Mouse (Mus musculus) megakaryocyte-erythroid progenitor cell, adult 5-6 weeks (primary cell): ENCODE results near the gene Bcl2l13. TPM values are rescaled to one million over a fixed set of nuclear protein-coding genes. Genes with fewer than 3 reads are reported as not detected.
"Not testable (repeated sequence)": the region's sequence is repeated elsewhere in the genome, so short reads cannot be mapped to it uniquely, and the experiment has no call there.

ENCODE experiments used
- ATAC-seq: replicated peaks from 2 replicates; pipeline ENCODE4 v1.8.0; 2016; ENCODE audit warnings: mild to moderate bottlenecking, inconsistent platforms; ENCODE audit not compliant: severe bottlenecking, poor library complexity, low FRiP score, low TSS enrichment
- total RNA-seq, 2 experiments: library from RNA; stranded (forward) in 1 of 2; stranded (reverse) in 1 of 2; fragments of 200-1000, 215-1000 nt in 1 of 2; fragments of >200 nt in 1 of 2; fragmentation: Nextera tagmentation in 1 of 2; gene quantifications; 2 replicates each; pipeline ENCODE4 v1.2.3; 2014 to 2017

Bcl2l13 gene
- total RNA-seq, 2 experiments from 2014 or later: 41.4 to 42.0 TPM

GRCm38 (mm10) chr6:120822937-120823614 is 12.9 kb upstream of the Bcl2l13 start:
- 0 out of 2 replicates have a peak, but pooled peaks have one; percentile 31 for ATAC-seq

GRCm38 (mm10) chr6:120830056-120830455 is 6.0 kb upstream of the Bcl2l13 start:
- ATAC-seq: peak; percentile 66

DNA sequence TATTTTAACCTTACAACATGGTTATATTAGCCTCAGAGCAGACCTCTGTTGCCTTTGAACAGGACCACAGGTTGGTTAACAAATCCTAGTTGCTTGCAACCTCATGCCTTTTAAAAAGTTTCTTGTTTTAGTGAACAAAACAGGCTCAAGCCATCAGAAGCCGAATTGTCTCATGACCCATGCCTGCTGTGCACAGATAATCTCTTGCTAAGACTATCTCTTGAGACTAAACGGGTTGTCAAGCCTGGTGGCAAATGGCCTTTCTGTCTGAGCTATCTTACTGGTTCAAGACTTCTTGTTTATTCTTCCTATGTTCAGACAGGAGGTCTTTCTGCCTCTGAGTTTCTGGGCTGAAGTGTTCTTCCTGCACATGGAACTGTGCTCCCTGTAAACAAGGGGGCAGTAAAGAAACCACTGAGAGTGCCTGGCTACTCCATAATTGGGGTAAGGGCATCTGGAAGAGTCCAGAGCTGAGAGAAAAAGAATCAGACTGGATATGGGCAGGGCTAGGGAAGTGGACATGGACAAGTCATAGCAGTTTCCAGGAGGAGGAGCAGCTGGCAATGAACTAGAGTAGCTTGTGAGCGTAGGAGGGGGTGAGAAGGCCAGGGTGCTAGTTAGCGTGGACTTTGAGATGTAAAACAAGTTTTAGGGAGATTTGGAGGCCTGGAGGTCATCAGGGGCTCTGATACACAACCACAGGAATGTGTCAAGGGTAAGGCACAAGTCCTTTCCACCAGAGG is 5.0 kb upstream of the Bcl2l13 start:
- ATAC-seq: peak; percentile 54

- ATAC-seq: peak; percentile 22
Measured at GRCm38 (mm10) chr6:120832097-120832496, 3.9 kb upstream of the Bcl2l13 start.

- peak; percentile 5; the same call in 1 of the 2 replicates for ATAC-seq
Measured at GRCm38 (mm10) chr6:120834766-120835321, 1.2 kb upstream of the Bcl2l13 start.

GRCm38 (mm10) chr6:120836389-120837151 is 558 bp downstream of the Bcl2l13 start:
- ATAC-seq: peak; percentile 3

- ATAC-seq: no peak
Measured at GRCm38 (mm10) chr6:120837152-120837530, 1.1 kb downstream of the Bcl2l13 start.

DNA sequence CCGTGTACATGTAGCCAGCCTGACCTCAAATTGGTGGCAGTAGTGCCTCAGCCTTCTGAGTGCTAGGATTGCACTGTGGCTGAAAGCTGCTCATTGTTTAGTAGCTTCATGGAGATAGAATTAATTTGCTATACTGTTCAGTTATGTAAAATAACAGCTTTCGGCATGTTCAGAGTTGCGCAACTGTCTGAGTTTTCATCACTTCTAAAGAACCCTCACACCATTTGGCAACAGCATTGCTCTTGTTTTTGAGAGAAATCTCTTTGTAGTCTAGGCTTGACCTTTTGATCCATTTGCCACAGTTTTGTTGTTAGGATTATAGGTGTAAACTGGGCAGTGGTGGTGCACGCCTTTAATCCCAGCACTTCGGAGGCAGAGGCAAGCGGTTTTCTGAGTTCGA is 4.2 kb downstream of the Bcl2l13 start:
- ATAC-seq: no peak

DNA sequence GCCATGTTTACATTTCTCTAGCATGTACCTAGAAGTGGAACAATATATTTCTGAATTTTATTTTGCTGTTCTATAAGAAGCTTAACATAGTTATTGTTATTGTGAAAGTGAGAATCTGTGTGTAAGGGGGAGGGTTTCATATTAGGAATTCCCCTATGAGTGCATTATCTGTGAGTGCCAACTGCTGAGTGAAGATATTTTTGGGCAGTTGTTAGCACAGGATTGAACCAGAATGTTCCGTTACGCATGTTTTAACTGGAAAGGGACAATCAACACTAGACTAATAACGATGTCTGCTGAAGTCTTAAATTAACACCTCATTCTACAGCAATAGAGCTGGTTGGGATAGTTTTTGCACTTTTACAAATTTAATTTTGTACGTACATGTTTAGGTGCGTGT is 5.7 kb downstream of the Bcl2l13 start:
- ATAC-seq: peak; percentile 81

- not testable (repeated sequence) for ATAC-seq
Measured at GRCm38 (mm10) chr6:120850720-120851119, 14.7 kb downstream of the Bcl2l13 start.

- peak; percentile 99 for ATAC-seq
Measured at GRCm38 (mm10) chr6:120854413-120854812, 18.4 kb downstream of the Bcl2l13 start.

DNA sequence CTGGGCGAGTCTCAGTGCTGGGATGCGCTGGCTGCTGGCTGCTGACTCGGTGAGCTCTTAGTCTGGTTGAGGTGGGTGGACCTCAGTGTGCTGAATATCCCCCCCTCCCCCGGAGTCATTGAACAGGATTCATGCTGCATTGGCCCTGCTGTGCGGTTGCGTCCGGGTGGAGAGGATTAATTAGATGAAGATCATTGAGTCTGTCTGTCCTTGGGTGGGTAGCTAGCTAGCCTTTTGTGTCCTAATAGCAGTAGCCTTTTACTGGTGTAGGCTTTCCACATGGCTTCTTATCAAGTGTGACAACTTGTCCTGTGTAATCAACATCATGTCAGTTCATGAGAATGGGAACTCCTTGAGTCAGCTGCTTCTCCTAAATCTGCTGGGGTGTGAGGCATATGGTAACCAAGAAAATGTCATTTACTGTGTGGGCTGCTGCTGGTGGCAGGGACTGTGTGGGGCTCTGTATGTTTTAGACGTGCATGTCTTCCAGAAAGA is 22.3 kb downstream of the Bcl2l13 start:
- no peak for ATAC-seq

- no peak for ATAC-seq
Measured at GRCm38 (mm10) chr6:120860079-120860478, 24.1 kb downstream of the Bcl2l13 start.

DNA sequence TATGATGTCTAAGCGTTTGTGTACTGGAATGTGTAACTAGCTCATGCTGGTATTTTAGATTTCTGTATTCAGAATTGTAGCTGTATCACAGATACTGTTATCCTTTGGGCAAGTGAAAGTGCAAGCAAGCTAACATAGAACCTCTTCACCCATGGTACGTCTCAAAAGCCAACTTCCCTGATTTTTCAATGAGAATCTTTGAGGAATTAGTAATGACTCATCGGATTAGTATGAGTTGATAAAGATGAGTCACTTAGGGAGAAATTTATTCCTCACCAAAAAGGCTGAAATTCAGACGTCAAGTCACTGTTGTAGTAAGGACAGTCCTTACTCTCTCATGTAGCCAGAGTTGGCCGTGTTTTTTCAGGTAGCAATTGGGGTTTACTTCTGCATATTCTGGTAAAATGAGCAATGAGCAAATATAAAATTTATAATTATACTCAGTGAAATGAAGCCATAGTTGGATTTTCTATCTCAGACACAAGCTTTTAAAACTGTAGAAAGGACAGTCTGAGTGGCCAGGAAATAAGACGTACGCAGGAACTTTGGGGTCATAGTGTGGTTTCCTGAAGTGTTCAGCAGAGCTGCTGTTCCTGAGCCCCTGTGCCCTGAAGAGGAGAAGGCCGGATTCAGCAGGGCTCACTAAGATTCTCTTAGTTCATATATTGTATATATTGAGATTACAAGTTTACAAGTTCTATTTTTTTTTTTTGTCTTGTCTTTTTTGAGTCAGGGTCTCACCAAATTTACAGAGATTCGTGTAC is 30.2 kb downstream of the Bcl2l13 start:
- no peak for ATAC-seq

- no peak for ATAC-seq
Measured at GRCm38 (mm10) chr6:120868824-120869223, 32.8 kb downstream of the Bcl2l13 start.

- ATAC-seq: no peak
Measured at GRCm38 (mm10) chr6:120871286-120871685, 35.3 kb downstream of the Bcl2l13 start.

DNA sequence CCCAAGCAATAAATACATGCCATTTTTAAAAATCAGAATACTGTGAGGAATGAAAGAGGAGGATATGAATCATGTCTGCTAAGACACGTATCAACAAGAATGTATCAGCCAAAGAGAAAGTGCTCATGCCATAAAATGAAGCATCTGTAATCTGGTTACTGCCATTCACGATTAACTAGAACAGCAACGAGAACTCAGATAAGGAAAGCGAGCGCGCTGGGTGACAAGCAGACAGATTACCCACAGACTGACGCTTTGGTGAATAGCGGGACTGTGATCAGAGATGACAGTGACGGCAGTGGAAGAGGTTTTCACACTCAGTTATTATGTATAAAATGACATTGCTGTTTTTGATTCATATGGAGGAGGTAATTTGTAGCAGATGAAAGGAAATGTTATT is 37.9 kb downstream of the Bcl2l13 start:
- peak; percentile 88 for ATAC-seq

GRCm38 (mm10) chr6:120879046-120879445 is 43.0 kb downstream of the Bcl2l13 start:
- ATAC-seq: peak; percentile 38; the same call in 1 of the 2 replicates

GRCm38 (mm10) chr6:120884436-120884835 is 48.4 kb downstream of the Bcl2l13 start:
- ATAC-seq: no peak
